In the genomic region with DNA sequence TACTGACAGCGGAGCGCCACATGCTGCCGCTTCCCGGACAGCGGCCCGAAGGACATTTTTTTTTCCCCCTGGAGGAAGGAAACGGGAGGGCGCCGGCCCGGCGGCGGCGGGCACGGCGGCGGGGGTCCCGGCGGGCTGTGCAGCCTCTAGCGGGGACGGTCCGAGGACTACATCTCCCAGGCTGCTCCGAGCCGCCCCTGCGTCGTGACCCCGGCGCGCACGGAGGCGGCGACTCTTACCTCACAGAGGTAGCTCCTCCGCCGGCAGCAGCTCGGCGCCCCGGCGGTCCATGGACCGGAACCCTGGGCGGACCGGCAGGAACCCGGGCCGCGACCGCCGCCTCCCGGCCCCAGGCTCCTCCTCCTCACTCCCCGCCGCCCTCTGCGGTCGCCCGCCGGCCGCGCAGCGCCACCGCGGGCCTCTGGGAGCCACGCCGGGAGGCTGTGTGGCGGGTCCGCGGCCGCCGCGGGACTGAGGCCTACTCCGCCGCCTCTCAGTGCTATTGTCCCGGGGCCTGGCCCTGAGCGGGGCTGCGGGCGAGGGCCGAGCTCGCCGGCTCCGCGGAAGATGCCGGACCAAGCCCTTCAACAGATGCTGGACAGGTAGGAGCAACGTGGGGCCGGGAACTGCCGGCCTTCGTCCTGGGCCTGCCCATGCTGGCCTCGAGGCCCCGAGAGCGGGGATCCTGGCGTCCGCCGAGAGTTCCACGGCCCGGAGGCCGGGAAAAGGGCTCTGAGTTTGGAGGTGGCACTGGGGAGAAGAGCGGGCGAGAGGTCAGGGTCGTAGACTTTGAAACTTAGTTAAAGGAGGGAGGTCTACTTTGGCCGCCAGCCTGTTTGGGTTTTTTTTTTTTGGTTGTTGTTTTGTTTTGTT, we compare ENCODE assay signal across 8 mouse cellular contexts. TPM values are rescaled to one million over a fixed set of nuclear protein-coding genes. Genes with fewer than 3 reads are reported as not detected.
DNase-seq lines count a peak whose midpoint lies in the region; ATAC-seq and TF ChIP-seq lines count a peak whose summit lies in the region.

A gene (plus strand): TSS at position 241 of the 873 bp plus-strand sequence.

- no peak for TF ChIP-seq EP300 in heart, adult 2 months (IDR thresholded peaks at IDR 0.05; ENCODE audit: insufficient read depth, low read depth, low read length)

- intact Hi-C loops in heart, adult 2 months (cut with DNase I), result loop anchor here (1.0 to 5.0 kb wide), 3 partner anchors 32 to 157 kb away; no protein-coding TSS in a partner anchor

- H3K4me3 ChIP-seq in embryonic facial prominence, embryonic 13.5 days, result peak within 1 kb of the TSS; percentile 100
- peak within 1 kb of the TSS; percentile 94 for H3K4me3 ChIP-seq in heart, adult 2 months
- peak within 1 kb of the TSS; percentile 100 for H3K4me3 ChIP-seq in limb, embryonic 12.5 days (replicated peaks)
- H3K4me3 ChIP-seq in midbrain, embryonic 14.5 days (replicated peaks; ENCODE audit: low read depth, low read length), result peak within 1 kb of the TSS; percentile 98

- peak within 1 kb of the TSS; percentile 99 for H3K9ac ChIP-seq in embryonic facial prominence, embryonic 13.5 days
- peak within 1 kb of the TSS; percentile 96 for H3K9ac ChIP-seq in heart, adult 2 months (ENCODE audit: low read depth, low read length)
- peak within 1 kb of the TSS; percentile 99 for H3K9ac ChIP-seq in limb, embryonic 12.5 days (replicated peaks)
- peak within 1 kb of the TSS; percentile 97 for H3K9ac ChIP-seq in midbrain, embryonic 14.5 days (replicated peaks; ENCODE audit: low read length)

- peak; percentile 53 for TF ChIP-seq CTCF in heart, adult 2 months (IDR thresholded peaks at IDR 0.05)

- no peaks in the 10 kb centered on the region for H3K27me3 ChIP-seq in embryonic facial prominence, embryonic 13.5 days
- H3K27me3 ChIP-seq in heart, adult 2 months (ENCODE audit: control insufficient read depth, insufficient read depth, low read length), result no peaks in the 10 kb centered on the region
- H3K27me3 ChIP-seq in limb, embryonic 12.5 days, result no peaks in the 10 kb centered on the region
- H3K27me3 ChIP-seq in midbrain, embryonic 14.5 days (ENCODE audit: control insufficient read depth, insufficient read depth, low read length), result no peaks in the 10 kb centered on the region

- peak within 1 kb of the TSS; percentile 89 for H3K4me2 ChIP-seq in embryonic facial prominence, embryonic 13.5 days
- H3K4me2 ChIP-seq in limb, embryonic 12.5 days, result peak within 1 kb of the TSS; percentile 85
- H3K4me2 ChIP-seq in midbrain, embryonic 14.5 days (ENCODE audit: low read length), result peak within 1 kb of the TSS; percentile 72

- peak within 1 kb of the TSS; percentile 87 for H3K27ac ChIP-seq in embryonic facial prominence, embryonic 13.5 days
- peak within 1 kb of the TSS; percentile 95 for H3K27ac ChIP-seq in heart, adult 2 months
- peak within 1 kb of the TSS; percentile 94 for H3K27ac ChIP-seq in limb, embryonic 12.5 days
- H3K27ac ChIP-seq in midbrain, embryonic 14.5 days (replicated peaks; ENCODE audit: low read depth, low read length), result peak within 1 kb of the TSS; percentile 80

- H3K36me3 ChIP-seq in embryonic facial prominence, embryonic 13.5 days, result peaks cover 25% of the 10 kb centered on the region
- peaks cover 20% of the 10 kb centered on the region for H3K36me3 ChIP-seq in heart, adult 2 months (ENCODE audit: control insufficient read depth, insufficient read depth, low read length)
- peaks cover 28% of the 10 kb centered on the region for H3K36me3 ChIP-seq in limb, embryonic 12.5 days
- peaks cover 21% of the 10 kb centered on the region for H3K36me3 ChIP-seq in midbrain, embryonic 14.5 days (ENCODE audit: control insufficient read depth, insufficient read depth, low read length)

- no peaks in the 10 kb centered on the region for H3K9me3 ChIP-seq in embryonic facial prominence, embryonic 13.5 days
- H3K9me3 ChIP-seq in limb, embryonic 12.5 days, result no peaks in the 10 kb centered on the region
- H3K9me3 ChIP-seq in midbrain, embryonic 14.5 days (ENCODE audit: control insufficient read depth, low read length), result no peaks in the 10 kb centered on the region

- peaks cover 2% of the 10 kb centered on the region for H3K79me2 ChIP-seq in heart, adult 2 months (replicated peaks; ENCODE audit: control insufficient read depth, insufficient read depth, low read length)

- under 1% methylated on average over 66 of the region's 94 CpGs for WGBS in embryonic facial prominence, embryonic 13.5 days
- WGBS in heart, adult 2 months, result under 1% methylated on average over 94 of the region's 94 CpGs
- WGBS in limb, embryonic 12.5 days, result under 1% methylated on average over 93 of the region's 94 CpGs
- 0% methylated on average over 89 of the region's 94 CpGs for WGBS in midbrain, embryonic 14.5 days

- ATAC-seq in embryonic facial prominence, embryonic 13.5 days (ENCODE audit: insufficient number of reproducible peaks, insufficient read depth, low FRiP score, low TSS enrichment, low read depth), result peak; percentile 99
- peak; percentile 98 for ATAC-seq in limb, embryonic 12.5 days (ENCODE audit: insufficient number of reproducible peaks, insufficient read depth, low FRiP score, low TSS enrichment, low read depth)
- ATAC-seq in midbrain, embryonic 14.5 days (ENCODE audit: low FRiP score, low TSS enrichment), result peak; percentile 98

- 0 out of 2 replicates have a peak, but pooled peaks have one; percentile 44 for TF ChIP-seq POLR2A in heart, adult 2 months (IDR thresholded peaks at IDR 0.05; ENCODE audit: insufficient read depth, low read depth, low read length)

- H3K4me1 ChIP-seq in embryonic facial prominence, embryonic 13.5 days, result peaks cover 18% of the 10 kb centered on the region
- H3K4me1 ChIP-seq in heart, adult 2 months (ENCODE audit: control insufficient read depth, insufficient read depth, low read length), result peaks cover 4% of the 10 kb centered on the region
- peaks cover 13% of the 10 kb centered on the region for H3K4me1 ChIP-seq in limb, embryonic 12.5 days (replicated peaks)
- H3K4me1 ChIP-seq in midbrain, embryonic 14.5 days (ENCODE audit: control insufficient read depth, insufficient read depth, low read length), result peaks cover 17% of the 10 kb centered on the region

- DNase-seq in 416B (ENCODE audit: low read depth), result peak; percentile 75
- DNase-seq in adrenal gland, postnatal 4 days (ENCODE audit: low spot score in 2 of 2), result peak; percentile 68 to 73
- DNase-seq in heart, adult 2 months, result peak; percentile 92 to 95
- DNase-seq in kidney, adult 8-10 months, result peak; percentile 91 to 92
- peak; percentile 93 for DNase-seq in midbrain, embryonic 14.5 days
- peak; percentile 82 to 89 for DNase-seq in spleen, adult 18-20 months

RNA-seq across cellular contexts. Expression of the gene that starts here (rescaled TPM):
- 10 to 100 TPM; 90.3 to 91.3 TPM for total RNA-seq in adrenal gland, postnatal 4 days (2021)
- polyA plus RNA-seq in embryonic facial prominence, embryonic 13.5 days (2015; fragmentation: Nextera tagmentation; extraction: Ambion mirVana), result 104 and 111 TPM in 2 replicates
- 10 to 100 TPM; 79.7 to 84.8 TPM for total RNA-seq in heart, adult 2 months (2021)
- polyA plus RNA-seq in heart, adult 2 months (2012; rRNA removed), result 32.6 and 57.7 TPM in 2 replicates
- polyA plus RNA-seq in limb, embryonic 12.5 days (2016; fragmentation: Nextera tagmentation; extraction: Ambion mirVana), result 150 and 155 TPM in 2 replicates
- 120 and 131 TPM in 2 replicates for polyA plus RNA-seq in midbrain, embryonic 14.5 days (2014; fragmentation: Nextera tagmentation; extraction: Ambion mirVana)

Comparison
In these comparisons a context has a peak if more than half of its experiments do, and no peak if none do; other contexts are left out.
1. Peak in every context shown above with its lines: DNase-seq, ATAC-seq, H3K4me3 ChIP-seq and H3K27ac ChIP-seq.